Mouse (Mus musculus): Measurements from ENCODE around the gene Rfx1. TPM values are rescaled to one million over a fixed set of nuclear protein-coding genes. Genes with fewer than 3 reads are reported as not detected.
A peak's percentile ranks its signal among the peaks of the same experiment; 100 is the strongest.

The Rfx1 gene
- total and polyA plus RNA-seq, 2 experiments from 2014 or later: 6.2 to 31.2 TPM

DNA sequence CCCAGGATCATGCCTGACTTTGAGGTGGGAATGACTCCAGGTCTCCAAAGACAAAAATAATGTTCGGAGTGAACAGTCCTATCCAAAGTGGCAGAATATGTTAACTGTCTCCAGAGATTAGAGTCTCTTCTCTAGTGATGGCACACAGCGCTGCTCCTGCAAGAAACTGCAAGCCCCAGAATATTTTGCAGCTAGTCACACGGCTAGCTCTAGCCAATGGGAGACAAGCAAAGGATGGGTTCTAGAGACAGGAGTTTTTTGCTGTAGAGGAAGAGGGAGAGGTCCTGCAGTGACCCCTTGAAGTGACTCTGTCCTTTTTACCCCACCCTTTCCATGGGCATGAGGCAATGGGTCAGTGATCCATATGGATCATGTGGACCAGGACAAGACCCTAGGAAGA lies 71.2 kb downstream of the Rfx1 start:
- 88% methylated on average over 3 of the region's 3 CpGs for WGBS
- peak; percentile 66 for ATAC-seq
- no peaks in the 10 kb centered on the region for H3K9me3 ChIP-seq (ENCODE audit: low read length)

DNA sequence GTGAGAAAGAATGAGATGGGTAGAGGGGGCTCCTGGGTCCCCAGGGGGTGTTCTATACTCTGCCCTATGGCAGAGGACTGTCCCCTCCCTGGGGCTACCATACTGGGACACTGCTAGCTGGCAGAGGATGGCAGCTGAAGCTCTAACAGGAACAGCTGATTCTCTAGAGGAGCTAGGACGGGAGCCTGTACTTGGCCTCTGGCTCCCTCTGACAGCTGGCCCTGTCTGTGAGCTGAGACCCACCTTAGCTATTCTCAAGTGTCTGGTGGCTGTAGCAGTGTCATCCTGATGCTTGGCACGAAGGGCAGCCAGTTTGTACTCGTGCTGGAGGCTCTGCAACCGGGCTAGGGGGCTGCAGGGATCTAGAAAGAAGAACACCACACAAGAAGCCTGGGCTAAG lies 74.2 kb downstream of the Rfx1 start:
- H3K27me3 ChIP-seq (ENCODE audit: insufficient read depth, low read length): no peaks in the 10 kb centered on the region
- H3K27ac ChIP-seq (ENCODE audit: low read depth, low read length): no peak overlapping the region
- DNase-seq (no peak), ATAC-seq (no peak)
- no peak overlapping the region for H3K4me2 ChIP-seq (ENCODE audit: low read depth)
- TF ChIP-seq CTCF (IDR thresholded peaks at IDR 0.05; ENCODE audit: low read depth): no peak
- no peaks in the 10 kb centered on the region for H3K9me3 ChIP-seq (ENCODE audit: low read length)
- no peaks in the 10 kb centered on the region for H3K4me1 ChIP-seq (ENCODE audit: insufficient read depth)
- peaks cover 90% of the 10 kb centered on the region for H3K36me3 ChIP-seq (ENCODE audit: insufficient read depth)
- no peak overlapping the region for H3K9ac ChIP-seq
- 84% methylated on average over 4 of the region's 4 CpGs for WGBS
- H3K4me3 ChIP-seq (ENCODE audit: low read depth, low read length): no peak overlapping the region

More for the DNA sequence above, 71.2 kb downstream of the Rfx1 start:
- Histone ChIP-seq H3K36me3 (ENCODE audit: insufficient read depth) (peaks cover 98% of the 10 kb centered on the region), H3K9ac (no peak overlapping the region), H3K4me1 (ENCODE audit: insufficient read depth) (no peaks in the 10 kb centered on the region), H3K27ac (ENCODE audit: low read depth, low read length) (no peak overlapping the region), H3K27me3 (ENCODE audit: insufficient read depth, low read length) (no peaks in the 10 kb centered on the region), H3K4me3 (ENCODE audit: low read depth, low read length) (no peak overlapping the region), H3K4me2 (ENCODE audit: low read depth) (no peak overlapping the region)
- DNase-seq: no peak
- no peak for TF ChIP-seq CTCF (IDR thresholded peaks at IDR 0.05; ENCODE audit: low read depth)

DNA sequence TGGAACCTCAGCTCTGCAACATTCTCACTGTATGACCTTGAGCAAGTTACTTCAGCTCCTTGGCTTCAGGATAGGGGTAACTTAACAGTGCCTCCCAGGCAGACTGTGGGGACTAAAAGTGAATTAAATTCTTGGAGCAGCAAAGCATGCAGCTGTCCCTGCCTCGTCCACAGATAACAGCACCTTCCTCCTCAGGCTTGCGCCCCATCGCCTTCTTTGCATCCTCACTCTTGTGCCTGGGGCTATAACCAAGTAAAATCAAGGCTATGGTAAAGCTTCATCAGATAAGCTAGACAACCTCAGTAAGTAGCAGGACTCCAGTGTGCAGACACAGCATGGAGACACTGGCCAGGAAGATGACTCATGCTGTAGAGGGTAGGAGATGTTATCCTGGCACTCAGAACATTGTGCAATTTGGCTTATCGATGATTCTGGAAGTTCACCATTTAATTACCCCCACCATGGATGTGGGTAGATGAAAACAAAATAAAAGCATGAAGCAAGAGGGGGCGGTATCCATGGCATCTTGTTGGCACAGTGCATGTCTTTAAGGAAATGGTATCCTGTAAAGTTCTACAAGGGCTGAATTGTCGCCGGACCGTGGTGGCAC lies 78.1 kb downstream of the Rfx1 start:
- Histone ChIP-seq H3K4me2 (ENCODE audit: low read depth) (no peak overlapping the region), H3K9me3 (ENCODE audit: low read length) (no peaks in the 10 kb centered on the region), H3K27ac (ENCODE audit: low read depth, low read length) (no peak overlapping the region), H3K36me3 (ENCODE audit: insufficient read depth) (peaks cover 51% of the 10 kb centered on the region), H3K9ac (no peak overlapping the region), H3K4me3 (ENCODE audit: low read depth, low read length) (no peak overlapping the region), H3K27me3 (ENCODE audit: insufficient read depth, low read length) (no peaks in the 10 kb centered on the region), H3K4me1 (ENCODE audit: insufficient read depth) (peaks cover 18% of the 10 kb centered on the region)
- no peak for TF ChIP-seq CTCF (IDR thresholded peaks at IDR 0.05; ENCODE audit: low read depth)
- 95% methylated on average over 8 of the region's 8 CpGs for WGBS
- ATAC-seq (no peak), DNase-seq (no peak)

MicroRNAs within 50 kb of the gene (microRNA counts, 519-probe panel; counts per million panel counts)
- microRNA mmu-miR-709: 4,164 counts per million, percentile 50 among the panel's probes with 10 or more counts

Small RNA genes lying within 50 kb of the gene (microRNA-seq; reads per million reads assigned to microRNA genes)
- gene Mir709: 0 reads per million in 2 experiments

Other genes starting within 250 kb of the Rfx1 start
- 248 and 259 TPM in 2 replicates for gene Adgrl1, start 166.7 kb upstream of the Rfx1 start, total RNA-seq (2014; rRNA removed)
- 38.5 and 56.5 TPM in 2 replicates for gene Adgrl1, start 166.7 kb upstream of the Rfx1 start, polyA plus RNA-seq (2015; fragmentation: Nextera tagmentation; extraction: Ambion mirVana)
- gene Gm10644, start 111.6 kb upstream of the Rfx1 start, total RNA-seq (2014; rRNA removed): 0.14 and 0.31 TPM in 2 replicates
- 0.14 and 0.40 TPM in 2 replicates for gene Gm10644, start 111.6 kb upstream of the Rfx1 start, polyA plus RNA-seq (2015; fragmentation: Nextera tagmentation; extraction: Ambion mirVana)
- gene Asf1b, start 111.3 kb upstream of the Rfx1 start, total RNA-seq (2014; rRNA removed): 1.7 and 5.0 TPM in 2 replicates
- gene Asf1b, start 111.3 kb upstream of the Rfx1 start, polyA plus RNA-seq (2015; fragmentation: Nextera tagmentation; extraction: Ambion mirVana): 4.7 and 5.1 TPM in 2 replicates
- 133 and 151 TPM in 2 replicates for gene Prkaca, start 93.8 kb upstream of the Rfx1 start, total RNA-seq (2014; rRNA removed)
- 172 and 215 TPM in 2 replicates for gene Prkaca, start 93.8 kb upstream of the Rfx1 start, polyA plus RNA-seq (2015; fragmentation: Nextera tagmentation; extraction: Ambion mirVana)
- gene Samd1, start 69.2 kb upstream of the Rfx1 start, total RNA-seq (2014; rRNA removed): 116 and 117 TPM in 2 replicates
- 6.7 and 6.9 TPM in 2 replicates for gene Samd1, start 69.2 kb upstream of the Rfx1 start, polyA plus RNA-seq (2015; fragmentation: Nextera tagmentation; extraction: Ambion mirVana)
- 0.15 and 0.81 TPM in 2 replicates for gene 1700067K01Rik, start 65.3 kb upstream of the Rfx1 start, total RNA-seq (2014; rRNA removed)
- gene 1700067K01Rik, start 65.3 kb upstream of the Rfx1 start, polyA plus RNA-seq (2015; fragmentation: Nextera tagmentation; extraction: Ambion mirVana): 0.36 and 0.86 TPM in 2 replicates
- gene 2210011C24Rik, start 54.7 kb upstream of the Rfx1 start, total RNA-seq (2014; rRNA removed): not detected in 2 replicates
- 0.38 and 1.2 TPM in 2 replicates for gene 2210011C24Rik, start 54.7 kb upstream of the Rfx1 start, polyA plus RNA-seq (2015; fragmentation: Nextera tagmentation; extraction: Ambion mirVana)
- gene Palm3, start 45.4 kb upstream of the Rfx1 start, total RNA-seq (2014; rRNA removed): 2.7 and 5.4 TPM in 2 replicates
- gene Palm3, start 45.4 kb upstream of the Rfx1 start, polyA plus RNA-seq (2015; fragmentation: Nextera tagmentation; extraction: Ambion mirVana): 2.8 and 4.3 TPM in 2 replicates
- gene Il27ra, start 24.2 kb upstream of the Rfx1 start, total RNA-seq (2014; rRNA removed): 0.31 and 0.86 TPM in 2 replicates
- gene Il27ra, start 24.2 kb upstream of the Rfx1 start, polyA plus RNA-seq (2015; fragmentation: Nextera tagmentation; extraction: Ambion mirVana): 0.29 and 0.45 TPM in 2 replicates
- 0.33 TPM in 1 of 2 replicates, not detected in the other for gene Rln3, start 21.8 kb upstream of the Rfx1 start, total RNA-seq (2014; rRNA removed)
- not detected in 2 replicates for gene Rln3, start 21.8 kb upstream of the Rfx1 start, polyA plus RNA-seq (2015; fragmentation: Nextera tagmentation; extraction: Ambion mirVana)
- gene Gm10643, start 1.7 kb upstream of the Rfx1 start, total RNA-seq (2014; rRNA removed): 3.3 and 4.7 TPM in 2 replicates
- gene Gm10643, start 1.7 kb upstream of the Rfx1 start, polyA plus RNA-seq (2015; fragmentation: Nextera tagmentation; extraction: Ambion mirVana): 1.3 and 1.6 TPM in 2 replicates
- 49.5 and 63.2 TPM in 2 replicates for gene Dcaf15, start 37.9 kb downstream of the Rfx1 start, total RNA-seq (2014; rRNA removed)
- 16.3 and 17.2 TPM in 2 replicates for gene Dcaf15, start 37.9 kb downstream of the Rfx1 start, polyA plus RNA-seq (2015; fragmentation: Nextera tagmentation; extraction: Ambion mirVana)
- 0.08 and 0.24 TPM in 2 replicates for gene Podnl1, start 59.2 kb downstream of the Rfx1 start, total RNA-seq (2014; rRNA removed)
- 0.09 and 0.23 TPM in 2 replicates for gene Podnl1, start 59.2 kb downstream of the Rfx1 start, polyA plus RNA-seq (2015; fragmentation: Nextera tagmentation; extraction: Ambion mirVana)
- gene Cc2d1a, start 81.1 kb downstream of the Rfx1 start, total RNA-seq (2014; rRNA removed): 64.2 and 70.1 TPM in 2 replicates
- 36.3 and 48.4 TPM in 2 replicates for gene Cc2d1a, start 81.1 kb downstream of the Rfx1 start, polyA plus RNA-seq (2015; fragmentation: Nextera tagmentation; extraction: Ambion mirVana)
- 3.5 and 6.0 TPM in 2 replicates for gene 4930432K21Rik, start 81.2 kb downstream of the Rfx1 start, total RNA-seq (2014; rRNA removed)
- gene 4930432K21Rik, start 81.2 kb downstream of the Rfx1 start, polyA plus RNA-seq (2015; fragmentation: Nextera tagmentation; extraction: Ambion mirVana): 2.4 and 3.3 TPM in 2 replicates
- gene Nanos3, start 118.4 kb downstream of the Rfx1 start, total RNA-seq (2014; rRNA removed): 1.7 and 3.2 TPM in 2 replicates
- 10.0 and 13.3 TPM in 2 replicates for gene Nanos3, start 118.4 kb downstream of the Rfx1 start, polyA plus RNA-seq (2015; fragmentation: Nextera tagmentation; extraction: Ambion mirVana)
- gene Zswim4, start 170.2 kb downstream of the Rfx1 start, total RNA-seq (2014; rRNA removed): 36.5 and 47.7 TPM in 2 replicates
- 15.1 and 15.5 TPM in 2 replicates for gene Zswim4, start 170.2 kb downstream of the Rfx1 start, polyA plus RNA-seq (2015; fragmentation: Nextera tagmentation; extraction: Ambion mirVana)
- 130 and 146 TPM in 2 replicates for gene D8Ertd738e, start 182.9 kb downstream of the Rfx1 start, total RNA-seq (2014; rRNA removed)
- 255 and 310 TPM in 2 replicates for gene D8Ertd738e, start 182.9 kb downstream of the Rfx1 start, polyA plus RNA-seq (2015; fragmentation: Nextera tagmentation; extraction: Ambion mirVana)
- gene Mri1, start 190.5 kb downstream of the Rfx1 start, total RNA-seq (2014; rRNA removed): 36.2 and 36.4 TPM in 2 replicates
- 32.0 and 39.8 TPM in 2 replicates for gene Mri1, start 190.5 kb downstream of the Rfx1 start, polyA plus RNA-seq (2015; fragmentation: Nextera tagmentation; extraction: Ambion mirVana)
- gene Ccdc130, start 203.5 kb downstream of the Rfx1 start, total RNA-seq (2014; rRNA removed): 23.3 and 23.4 TPM in 2 replicates
- gene Ccdc130, start 203.5 kb downstream of the Rfx1 start, polyA plus RNA-seq (2015; fragmentation: Nextera tagmentation; extraction: Ambion mirVana): 22.2 and 22.4 TPM in 2 replicates